Mouse (Mus musculus) kidney, embryonic 14.5 days (tissue): ENCODE results near the gene Irs3. TPM values are rescaled to one million over a fixed set of nuclear protein-coding genes. Genes with fewer than 3 reads are reported as not detected.
A peak's percentile ranks its signal among the peaks of the same experiment; 100 is the strongest.

Source experiments
- ATAC-seq: fragments of 200-750 bp; cut with Nextera tagmentation; 2 replicates; pipeline ENCODE4 v1.8.0; 2017; ENCODE audit warnings: moderate number of reproducible peaks, mild to moderate bottlenecking, moderate TSS enrichment, moderate library complexity; ENCODE audit not compliant: low FRiP score, low TSS enrichment
- H3K27ac ChIP-seq: fragments of 300-500 bp; sonication (generic); 2 replicates; pipeline ENCODE4 v1.5.1; 2014; ENCODE audit warnings: low read depth, mild to moderate bottlenecking, low read length, moderate library complexity, mixed read lengths
- H3K27me3 ChIP-seq: fragments of 300-500 bp; sonication (generic); 2 replicates; pipeline ENCODE4 v1.6.1; 2014; ENCODE audit warnings: mild to moderate bottlenecking, low read length; ENCODE audit not compliant: control insufficient read depth, insufficient read depth
- H3K36me3 ChIP-seq: fragments of 300-500 bp; sonication (generic); 2 replicates; pipeline ENCODE4 v1.6.1; 2014; ENCODE audit warnings: low read length, mixed read lengths; ENCODE audit not compliant: control insufficient read depth, insufficient read depth
- H3K4me1 ChIP-seq: fragments of 300-500 bp; sonication (generic); 2 replicates; pipeline ENCODE4 v1.6.1; 2014; ENCODE audit warnings: low read length, mixed read lengths; ENCODE audit not compliant: control insufficient read depth, insufficient read depth
- H3K4me2 ChIP-seq: fragments of 300-500 bp; sonication (generic); replicated peaks from 2 replicates; pipeline ENCODE4 v1.6.1; 2014; ENCODE audit warnings: low read depth, mild to moderate bottlenecking, low read length
- H3K4me3 ChIP-seq: fragments of 300-500 bp; sonication (generic); 2 replicates; pipeline ENCODE4 v1.5.1; 2014; ENCODE audit warnings: mild to moderate bottlenecking, low read length
- H3K9ac ChIP-seq: fragments of 300-500 bp; sonication (generic); 2 replicates; pipeline ENCODE4 v1.6.1; 2014; ENCODE audit warnings: low read depth, mild to moderate bottlenecking, low read length, moderate library complexity
- H3K9me3 ChIP-seq: fragments of 300-500 bp; sonication (generic); 2 replicates; pipeline ENCODE4 v1.6.1; 2016; ENCODE audit warnings: low read length; ENCODE audit not compliant: control insufficient read depth
- WGBS: fragments of 180-500 bp; shearing (Covaris S2); extraction: QIAGEN DNeasy Blood & Tissue Kit; methylation state at CpG from one replicate; pipeline ENCODE4 v1.1.7; 2014; 5-methylcytosine and 5-hydroxymethylcytosine counted together
- polyA plus RNA-seq: library from polyadenylated mRNA; unstranded; fragments of >200 nt; fragmentation: Nextera tagmentation; extraction: Ambion mirVana; gene quantifications from 2 replicates; pipeline ENCODE4 v1.2.1, GENCODE M21; 2014

The Irs3 gene
- 0.43 and 0.84 TPM in 2 replicates for polyA plus RNA-seq

- Histone ChIP-seq H3K4me2 (peak within 1 kb of the TSS; percentile 50), H3K4me1 (peaks cover 43% of the 10 kb centered on the region), H3K9me3 (no peaks in the 10 kb centered on the region), H3K27me3 (peaks cover 7% of the 10 kb centered on the region; the same call in 1 of the 2 replicates), H3K27ac (no peak within 1 kb of the TSS), H3K36me3 (peaks cover 14% of the 10 kb centered on the region; the same call in 1 of the 2 replicates), H3K9ac (peak within 1 kb of the TSS; percentile 34; the same call in 1 of the 2 replicates), H3K4me3 (peak within 1 kb of the TSS; percentile 34)
- 13% methylated on average over 11 of the region's 11 CpGs for WGBS
- ATAC-seq = no peak
Observed at GRCm38 (mm10) chr5:137645652-137646091, at the start of gene Irs3. Irs3 (minus strand) TSS chr5:137645714.

DNA sequence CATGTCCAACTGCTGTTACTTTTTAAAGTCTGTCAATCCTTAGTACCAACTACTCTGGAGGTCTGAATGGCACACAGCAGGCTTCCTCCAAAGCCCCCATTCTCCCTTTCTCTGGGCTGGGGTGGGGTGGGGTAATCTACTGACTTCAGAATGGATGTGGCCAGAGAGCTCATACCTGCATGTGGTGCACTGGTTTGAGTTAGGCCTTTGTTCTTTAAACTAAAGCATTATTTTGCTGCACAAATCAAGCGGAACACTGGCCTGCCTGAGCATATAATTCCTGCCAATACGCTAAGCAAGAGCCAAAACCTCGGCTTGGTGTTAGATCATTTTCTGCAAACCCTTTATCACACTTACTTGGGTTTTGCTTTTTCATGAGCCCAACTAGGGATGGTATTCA, 49.3 kb upstream of the Irs3 start:
- H3K9me3 ChIP-seq = no peaks in the 10 kb centered on the region
- no peak overlapping the region for H3K27ac ChIP-seq
- no peak overlapping the region for H3K4me2 ChIP-seq
- no peak overlapping the region for H3K4me3 ChIP-seq
- H3K27me3 ChIP-seq = no peaks in the 10 kb centered on the region
- H3K9ac ChIP-seq = no peak overlapping the region
- no peaks in the 10 kb centered on the region for H3K36me3 ChIP-seq
- WGBS = 86% methylated on average over 3 of the region's 3 CpGs
- ATAC-seq = no peak
- no peaks in the 10 kb centered on the region for H3K4me1 ChIP-seq

- no peak for ATAC-seq
- no peaks in the 10 kb centered on the region for H3K27me3 ChIP-seq
- no peak overlapping the region for H3K9ac ChIP-seq
- H3K4me2 ChIP-seq = no peak overlapping the region
- H3K9me3 ChIP-seq = no peaks in the 10 kb centered on the region
- no peak overlapping the region for H3K27ac ChIP-seq
- H3K4me1 ChIP-seq = no peaks in the 10 kb centered on the region
- no peaks in the 10 kb centered on the region for H3K36me3 ChIP-seq
- WGBS = 68% methylated on average over 1 of the region's 1 CpGs
- H3K4me3 ChIP-seq = no peak overlapping the region
Observed at GRCm38 (mm10) chr5:137691881-137692280, 46.4 kb upstream of the Irs3 start.

- Histone ChIP-seq H3K4me3 (no peak overlapping the region), H3K4me1 (no peaks in the 10 kb centered on the region), H3K27ac (no peak overlapping the region), H3K27me3 (no peaks in the 10 kb centered on the region), H3K4me2 (no peak overlapping the region), H3K36me3 (no peaks in the 10 kb centered on the region), H3K9me3 (no peaks in the 10 kb centered on the region), H3K9ac (no peak overlapping the region)
- WGBS = 40% methylated on average over 9 of the region's 9 CpGs
- no peak for ATAC-seq
Observed at GRCm38 (mm10) chr5:137690531-137690930, 45.0 kb upstream of the Irs3 start.

DNA sequence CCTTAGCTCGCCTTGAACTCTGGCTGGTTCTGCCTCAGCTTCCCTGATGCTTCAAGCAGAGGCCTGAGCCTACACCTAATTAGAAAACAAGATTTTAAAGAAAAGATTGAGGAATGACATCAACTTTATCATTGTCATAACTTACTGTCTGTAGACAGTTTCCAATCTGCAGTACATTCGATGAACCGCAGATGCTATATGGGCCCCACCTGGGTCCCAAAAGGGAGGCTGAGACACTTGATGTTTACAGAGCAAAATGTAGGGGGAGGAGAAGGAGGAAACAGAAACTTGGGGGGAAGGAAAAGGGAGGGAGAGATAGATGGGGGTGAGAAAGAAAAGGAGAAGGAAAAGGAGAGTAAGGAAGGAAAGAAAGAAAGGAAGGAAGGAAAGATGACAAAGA, 44.5 kb upstream of the Irs3 start:
- Histone ChIP-seq H3K9me3 (no peaks in the 10 kb centered on the region), H3K27me3 (no peaks in the 10 kb centered on the region), H3K4me1 (no peaks in the 10 kb centered on the region), H3K9ac (no peak overlapping the region), H3K36me3 (no peaks in the 10 kb centered on the region), H3K4me2 (no peak overlapping the region), H3K27ac (no peak overlapping the region), H3K4me3 (no peak overlapping the region)
- no peak for ATAC-seq
- WGBS = 85% methylated on average over 3 of the region's 3 CpGs

- ATAC-seq = no peak
Observed at GRCm38 (mm10) chr5:137686127-137686790, 40.7 kb upstream of the Irs3 start.

DNA sequence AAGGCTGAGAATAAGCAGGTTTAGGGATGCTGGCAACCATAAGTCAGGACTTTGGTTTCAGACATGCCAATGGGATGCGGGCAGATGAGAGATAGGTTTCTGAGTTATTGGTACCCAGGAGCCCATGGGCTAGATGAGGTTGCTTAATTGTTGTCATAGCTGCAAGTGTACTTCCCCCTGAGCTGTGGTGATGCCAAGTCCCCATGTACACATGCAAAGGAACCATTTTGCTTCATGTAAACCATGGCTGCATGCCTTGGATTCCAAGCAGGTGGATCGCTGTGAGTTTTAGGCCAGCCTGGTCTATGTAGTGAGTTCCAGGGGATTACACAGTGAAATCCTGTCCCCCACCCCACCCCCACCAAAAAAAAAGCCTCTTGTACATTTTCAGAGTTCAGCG, 40.1 kb upstream of the Irs3 start:
- WGBS = 92% methylated on average over 3 of the region's 3 CpGs
- no peaks in the 10 kb centered on the region for H3K27me3 ChIP-seq
- no peak overlapping the region for H3K4me3 ChIP-seq
- ATAC-seq = no peak
- H3K4me1 ChIP-seq = peaks cover 11% of the 10 kb centered on the region
- H3K9ac ChIP-seq = no peak overlapping the region
- no peaks in the 10 kb centered on the region for H3K36me3 ChIP-seq
- H3K27ac ChIP-seq = no peak overlapping the region
- no peak overlapping the region for H3K4me2 ChIP-seq
- no peaks in the 10 kb centered on the region for H3K9me3 ChIP-seq

More at GRCm38 (mm10) chr5:137686127-137686790, 40.7 kb upstream of the Irs3 start:
- Histone ChIP-seq H3K4me1 (peaks cover 11% of the 10 kb centered on the region), H3K27me3 (no peaks in the 10 kb centered on the region), H3K4me3 (no peak overlapping the region), H3K9ac (no peak overlapping the region), H3K27ac (no peak overlapping the region), H3K9me3 (no peaks in the 10 kb centered on the region), H3K36me3 (no peaks in the 10 kb centered on the region), H3K4me2 (no peak overlapping the region)
- 81% methylated on average over 6 of the region's 6 CpGs for WGBS

DNA sequence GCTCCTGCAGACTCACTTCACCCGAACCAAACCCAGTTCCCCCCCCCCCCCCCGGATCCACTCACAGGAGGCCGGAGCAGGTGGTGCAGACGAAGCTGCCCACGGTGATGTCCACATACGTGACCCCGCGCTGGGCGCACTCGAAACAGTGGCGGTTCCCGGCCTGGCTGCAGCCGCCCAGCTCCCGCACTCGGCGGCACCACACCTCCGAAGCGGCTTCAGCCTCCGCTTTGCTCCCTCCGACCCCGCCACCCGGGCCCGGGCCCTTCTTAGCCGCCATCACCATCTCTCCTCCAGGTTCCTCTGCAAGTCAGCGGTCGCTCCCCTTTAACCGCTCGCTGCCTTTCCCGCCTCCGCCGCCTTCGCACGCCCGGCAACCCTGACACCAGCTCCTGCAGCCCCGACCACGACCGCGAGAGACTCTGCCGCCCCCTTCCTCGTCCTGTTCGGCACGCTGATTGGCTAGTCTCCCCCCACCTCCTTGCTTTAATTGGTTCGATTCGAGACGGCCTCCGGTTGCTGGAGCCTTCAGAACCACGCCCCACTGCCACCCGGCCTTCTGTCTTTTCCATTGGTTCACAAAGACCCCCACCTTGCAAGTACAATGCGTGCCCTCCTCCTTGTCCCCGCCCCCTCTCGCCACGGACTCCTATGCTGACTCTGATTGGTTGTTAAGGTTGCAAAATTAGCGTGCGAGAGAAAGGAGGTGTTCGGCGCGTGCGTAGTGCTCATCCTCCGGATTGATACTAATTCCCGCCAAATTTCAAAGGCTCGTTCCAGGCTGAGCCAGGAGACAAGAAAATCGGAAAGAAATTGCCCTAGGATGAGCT, 39.0 kb upstream of the Irs3 start, which contains the start of gene Agfg2:
Gene Agfg2 (minus strand): TSS at position 433 of the 830 bp plus-strand sequence.
- Histone ChIP-seq H3K36me3 (no peaks in the 10 kb centered on the region), H3K27me3 (no peaks in the 10 kb centered on the region), H3K4me3 (peak within 1 kb of the TSS; percentile 74), H3K27ac (peak within 1 kb of the TSS; percentile 44; the same call in 1 of the 2 replicates), H3K9me3 (no peaks in the 10 kb centered on the region), H3K4me1 (peaks cover 11% of the 10 kb centered on the region), H3K4me2 (peak within 1 kb of the TSS; percentile 87), H3K9ac (peak within 1 kb of the TSS; percentile 62)
- WGBS = under 1% methylated on average over 62 of the region's 62 CpGs
- peak; percentile 97 for ATAC-seq
